Mouse (Mus musculus) mouse embryonic stem cell (cell line): ENCODE results near the gene Fam187b.

Source experiments
- in situ Hi-C, 2 experiments: fragments of 300-500 bp; cut with MboI; formaldehyde crosslinking; loops; 1 replicate in 1 of 2; 3 replicates in 1 of 2; pipeline ENCODE4 v1.14.3; 2019 to 2020; ENCODE audit warnings: low sequenced_read_pairs in 2 of 2, low pct_unique_long_range_greater_than_20kb in 1 of 2, mixed read lengths in 1 of 2; ENCODE audit not compliant: unreplicated experiment in 1 of 2

Gene Fam187b

GRCm38 (mm10) chr7:30956756-30957366 is 16.7 kb upstream of the Fam187b start, which contains the start of gene Usf2:
TSS of gene Usf2 (minus strand) at chr7:30956803.
- in situ Hi-C loops, result no loop called here

- in situ Hi-C loops, result no loop called here
Observed at GRCm38 (mm10) chr7:30957367-30957783, 16.2 kb upstream of the Fam187b start.

- in situ Hi-C loops, result no loop called here
Observed at GRCm38 (mm10) chr7:30958109-30958865, 15.3 kb upstream of the Fam187b start.

- in situ Hi-C loops, result no loop called here
Observed at GRCm38 (mm10) chr7:30958866-30959487, 14.6 kb upstream of the Fam187b start.

GRCm38 (mm10) chr7:30959786-30960349 is 13.7 kb upstream of the Fam187b start:
- in situ Hi-C loops, result no loop called here

- in situ Hi-C loops, result no loop called here
Observed at GRCm38 (mm10) chr7:30962862-30963261, 10.7 kb upstream of the Fam187b start.

- in situ Hi-C loops, result no loop called here
Observed at GRCm38 (mm10) chr7:30964366-30964765, 9.2 kb upstream of the Fam187b start.

- in situ Hi-C loops, result no loop called here
Observed at GRCm38 (mm10) chr7:30965677-30966076, 7.9 kb upstream of the Fam187b start.

- in situ Hi-C loops, result no loop called here
Observed at GRCm38 (mm10) chr7:30966657-30967056, 6.9 kb upstream of the Fam187b start.

- in situ Hi-C loops, result no loop called here
Observed at GRCm38 (mm10) chr7:30968611-30969010, 5.0 kb upstream of the Fam187b start.

- in situ Hi-C loops, result no loop called here
Observed at GRCm38 (mm10) chr7:30969174-30969573, 4.4 kb upstream of the Fam187b start.

GRCm38 (mm10) chr7:30971901-30972300 is 1.7 kb upstream of the Fam187b start:
- in situ Hi-C loops, result loop anchor here (5.0 to 10.0 kb wide), 4 partner anchors 100 to 157 kb away; no protein-coding TSS in a partner anchor

- in situ Hi-C loops, result loop anchor here (5.0 to 10.0 kb wide), 4 partner anchors 100 to 158 kb away; no protein-coding TSS in a partner anchor
Observed at GRCm38 (mm10) chr7:30972426-30973250, 952 bp upstream of the Fam187b start.

GRCm38 (mm10) chr7:30973251-30973500 is 414 bp upstream of the Fam187b start, which contains the start of gene Lsr:
TSS of gene Lsr (minus strand) at chr7:30973464.
- in situ Hi-C loops, result loop anchor here (5.0 to 10.0 kb wide), 4 partner anchors 101 to 158 kb away; no protein-coding TSS in a partner anchor

- in situ Hi-C loops, result no loop called here
Observed at GRCm38 (mm10) chr7:30981703-30982102, 8.1 kb downstream of the Fam187b start.

- in situ Hi-C loops, result no loop called here
Observed at GRCm38 (mm10) chr7:30985357-30985756, 11.8 kb downstream of the Fam187b start.

- in situ Hi-C loops, result no loop called here
Observed at GRCm38 (mm10) chr7:30988519-30989162, 15.1 kb downstream of the Fam187b start.

- in situ Hi-C loops, result no loop called here
Observed at GRCm38 (mm10) chr7:30992148-30992547, 18.6 kb downstream of the Fam187b start.
